Mouse (Mus musculus) sigmoid colon, adult 10 weeks (tissue): ENCODE results near the gene Gm35315. TPM values are rescaled to one million over a fixed set of nuclear protein-coding genes. Genes with fewer than 3 reads are reported as not detected.

ENCODE experiments used
- polyA plus RNA-seq: library from polyadenylated mRNA; stranded (reverse); fragments of 350-450 nt; fragmentation: Illumina TruSeq; extraction: RNeasy Lipid Tissue Mini Kit (QIAGEN cat#74804); gene quantifications from one replicate; pipeline ENCODE4 v1.2.3, GENCODE M21; 2014; ENCODE audit warnings: low read depth, low replicate concordance

The Gm35315 gene
- polyA plus RNA-seq = 8.3 TPM

GRCm38 (mm10) chr5:110094030-110094846 is at the start of gene Gm35315:
TSS of gene Gm35315 (minus strand) at chr5:110094420.

DNA sequence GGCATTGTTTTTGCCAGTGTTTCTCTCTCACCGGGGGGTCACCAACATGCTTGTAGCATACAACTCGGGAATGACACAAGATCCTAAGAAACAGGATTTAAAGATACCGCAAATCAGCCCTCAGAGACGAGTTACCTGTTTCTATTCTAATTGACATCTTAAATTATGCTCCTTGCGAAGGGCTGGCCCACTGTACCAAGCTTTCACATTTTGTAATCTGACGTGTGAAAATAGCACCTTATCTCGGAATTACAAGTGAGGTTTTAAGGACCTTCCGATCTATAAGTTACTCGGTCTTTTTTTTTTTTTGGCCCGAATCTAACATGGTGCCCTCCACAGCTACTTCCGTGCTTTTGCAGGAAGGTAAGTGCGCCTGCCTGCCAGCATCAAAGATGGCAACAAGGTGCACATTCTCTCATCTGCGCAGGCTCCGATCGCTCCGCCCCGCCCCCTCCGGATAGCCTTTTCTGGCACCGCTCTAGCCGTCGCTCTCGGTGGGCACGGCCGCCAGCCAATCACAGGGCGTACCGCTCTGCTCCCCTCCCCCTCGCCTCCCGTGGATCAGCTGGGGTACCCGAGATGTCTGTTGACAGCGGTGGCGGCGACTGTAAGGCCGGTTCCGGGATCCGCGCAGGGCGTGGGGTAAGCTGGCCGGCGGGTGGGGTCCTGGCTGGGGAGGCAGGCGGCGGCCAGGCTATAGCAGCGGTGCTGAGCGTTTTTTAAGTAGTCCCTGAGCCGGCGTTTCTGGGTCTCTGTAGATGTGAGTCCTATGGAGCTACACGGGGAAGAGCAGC is 41.3 kb upstream of the Gm35315 start, which contains the start of gene Chfr:
Gene Chfr, plus strand, starts transcription at position 550 of the 794 bp plus-strand sequence.

DNA sequence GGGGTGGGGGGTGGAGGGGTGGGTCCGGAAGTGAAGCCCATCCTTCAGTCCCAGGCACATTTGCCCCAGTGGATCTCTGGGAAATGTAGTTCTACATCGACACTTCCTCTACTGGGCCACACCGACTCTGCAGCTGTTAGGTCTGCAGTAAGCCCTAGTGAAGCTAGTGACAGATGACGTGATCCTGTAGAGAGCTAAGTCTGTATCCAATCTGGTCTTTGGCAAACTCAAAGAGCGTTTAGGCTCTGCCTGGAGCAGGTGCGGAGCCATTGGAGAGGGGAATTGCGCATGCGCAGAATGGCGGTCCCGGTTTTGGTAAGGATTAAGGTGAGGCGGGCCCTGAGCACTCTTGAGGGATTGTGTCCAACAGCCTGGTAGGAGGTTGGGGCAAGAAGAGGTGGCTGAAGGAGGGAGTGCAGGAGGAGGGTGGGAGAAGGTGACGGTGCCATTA is 15.8 kb upstream of the Gm35315 start, which contains the start of gene Zfp605:
Gene Zfp605, plus strand, starts transcription at position 102 of the 451 bp plus-strand sequence.

DNA sequence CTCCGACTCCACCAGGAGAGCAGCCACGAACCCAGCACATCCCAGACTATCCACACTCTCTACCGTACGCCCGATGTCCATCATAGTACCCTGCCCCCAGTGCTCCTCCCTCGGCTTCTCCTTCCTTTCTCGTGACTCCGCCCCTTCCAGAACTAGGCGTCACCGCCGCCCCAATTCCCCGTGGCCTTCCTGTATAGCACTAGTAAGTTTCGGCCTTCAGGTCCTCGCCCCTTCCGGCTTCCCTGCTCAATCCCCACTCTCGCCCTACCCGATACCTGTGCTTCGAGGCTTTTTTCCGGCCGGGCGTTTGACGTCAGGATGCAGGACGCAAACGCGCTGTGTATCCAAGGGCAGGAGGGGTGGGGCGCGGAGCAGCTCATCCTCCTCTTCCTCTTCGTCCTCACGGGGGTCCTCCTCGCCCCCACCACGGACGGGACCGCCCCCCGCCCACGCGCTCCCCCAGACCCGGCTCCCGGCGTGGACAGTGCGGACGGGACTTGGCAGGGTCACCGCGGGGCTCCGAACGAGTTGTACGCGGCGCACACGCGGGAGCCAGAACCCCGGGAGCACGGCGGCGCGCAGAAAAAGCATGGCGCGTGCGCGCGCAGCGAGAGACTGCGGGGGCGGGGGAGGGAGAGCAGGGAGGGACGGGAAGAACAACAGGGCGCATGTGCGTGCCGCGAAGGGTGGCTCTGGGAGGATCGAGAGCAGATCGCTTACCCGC is 13.5 kb upstream of the Gm35315 start, which contains the start of gene Gtpbp6:
Gene Gtpbp6, minus strand, starts transcription at position 617 of the 724 bp plus-strand sequence.

GRCm38 (mm10) chr5:110099656-110100580 is 5.7 kb upstream of the Gm35315 start, which contains the start of gene Plcxd1:
TSS of gene Plcxd1 (plus strand) at chr5:110099969.

GRCm38 (mm10) chr5:110072413-110072812 is 21.8 kb downstream of the Gm35315 start, which contains the start of gene Gm17655:
TSS of gene Gm17655 (minus strand) at chr5:110072513.

Other genes starting within 250 kb of the Gm35315 start
- gene Gm15446, start 171.0 kb downstream of the Gm35315 start, polyA plus RNA-seq = 105 TPM
- 145 TPM for gene Zfp932, start 97.9 kb downstream of the Gm35315 start, polyA plus RNA-seq
- 27.9 TPM for gene Gm17655, start 21.9 kb downstream of the Gm35315 start, polyA plus RNA-seq
- not detected for gene Plcxd1, start 5.5 kb upstream of the Gm35315 start, polyA plus RNA-seq
- gene Gtpbp6, start 13.8 kb upstream of the Gm35315 start, polyA plus RNA-seq = not detected
- gene Zfp605, start 15.7 kb upstream of the Gm35315 start, polyA plus RNA-seq = 8.7 TPM
- 48.4 TPM for gene Chfr, start 41.4 kb upstream of the Gm35315 start, polyA plus RNA-seq
- gene Golga3, start 82.3 kb upstream of the Gm35315 start, polyA plus RNA-seq = 37.5 TPM
- gene Ankle2, start 136.6 kb upstream of the Gm35315 start, polyA plus RNA-seq = 35.8 TPM
- 28.3 TPM for gene Pgam5, start 175.5 kb upstream of the Gm35315 start, polyA plus RNA-seq
- gene Pxmp2, start 191.8 kb upstream of the Gm35315 start, polyA plus RNA-seq = 6.7 TPM
- 3.2 TPM for gene Pole, start 191.9 kb upstream of the Gm35315 start, polyA plus RNA-seq
- 1.3 TPM for gene P2rx2, start 248.8 kb upstream of the Gm35315 start, polyA plus RNA-seq